Mouse (Mus musculus): ENCODE data around the gene Zfp169.

- TF ChIP-seq EP300 (IDR thresholded peaks at IDR 0.05; ENCODE audit: low read depth), result no peak
- no peak for TF ChIP-seq CTCF (IDR thresholded peaks at IDR 0.05; ENCODE audit: low read depth)
These were observed 42.7 kb upstream of the Zfp169 start for GRCm38 (mm10) chr13:48555976-48556375.
